ENCODE assay signal across 9 mouse cellular contexts in genomic region chr8:127184025-127184424, GRCm38 (mm10).
A peak's percentile ranks its signal among the peaks of the same experiment; 100 is the strongest.
DNase-seq lines count a peak whose midpoint lies in the region; ATAC-seq and TF ChIP-seq lines count a peak whose summit lies in the region.
"Had no signal": no experiment of that assay in that cellular context is flagged by ENCODE, and none has a peak within 500 bp of the region (broad histone marks: within the 10 kb centered on the region; RNA-seq: fewer than 3 reads in every experiment).

No protein-coding gene starts in this region.

- H3K27me3 ChIP-seq in neural tube, embryonic 15.5 days (replicated peaks) = no peaks in the 10 kb centered on the region
- H3K27me3 ChIP-seq in intestine, postnatal 0 days (replicated peaks; ENCODE audit: control insufficient read depth, insufficient read depth, low read length) = no peaks in the 10 kb centered on the region
- no peaks in the 10 kb centered on the region for H3K27me3 ChIP-seq in liver, embryonic 11.5 days (replicated peaks; ENCODE audit: control insufficient read depth, insufficient read depth, low read length)
- no peaks in the 10 kb centered on the region for H3K27me3 ChIP-seq in stomach, embryonic 16.5 days (ENCODE audit: control insufficient read depth, insufficient read depth, low read length)

- no peaks in the 10 kb centered on the region for H3K9me3 ChIP-seq in neural tube, embryonic 15.5 days (replicated peaks)
- H3K9me3 ChIP-seq in intestine, postnatal 0 days (ENCODE audit: control insufficient read depth) = no peaks in the 10 kb centered on the region
- H3K9me3 ChIP-seq in liver, embryonic 11.5 days (ENCODE audit: control insufficient read depth, low read length) = no peaks in the 10 kb centered on the region
- H3K9me3 ChIP-seq in stomach, embryonic 16.5 days (replicated peaks; ENCODE audit: control insufficient read depth, low read length) = no peaks in the 10 kb centered on the region

- ATAC-seq in neural tube, embryonic 15.5 days (ENCODE audit: low FRiP score) = no peak
- ATAC-seq in intestine, postnatal 0 days = peak; percentile 41
- peak; percentile 55 for ATAC-seq in liver, embryonic 11.5 days (replicated peaks; ENCODE audit: low FRiP score)
- peak; percentile 80 for ATAC-seq in stomach, embryonic 16.5 days (ENCODE audit: insufficient read depth, low FRiP score)

- no peak for DNase-seq in neural tube, embryonic 10.5 days (ENCODE audit: extremely low spot score, low spot score)
- no peak for DNase-seq in liver, embryonic 11.5 days (ENCODE audit: low spot score)
- no peak for DNase-seq in ovary, postnatal 10 days (ENCODE audit: low spot score)
- DNase-seq in frontal cortex, postnatal 14 days (ENCODE audit: low spot score in 2 of 2) = no peak
- no peak for DNase-seq in cerebellum, adult 11 months
- DNase-seq: cerebellum, adult 11-12 months had no signal

- H3K36me3 ChIP-seq in neural tube, embryonic 15.5 days = no peaks in the 10 kb centered on the region
- H3K36me3 ChIP-seq in intestine, postnatal 0 days (ENCODE audit: control insufficient read depth, insufficient read depth) = no peaks in the 10 kb centered on the region
- H3K36me3 ChIP-seq in liver, embryonic 11.5 days (ENCODE audit: control insufficient read depth, insufficient read depth, low read length) = no peaks in the 10 kb centered on the region
- H3K36me3 ChIP-seq in stomach, embryonic 16.5 days (ENCODE audit: control insufficient read depth, insufficient read depth, low read length) = no peaks in the 10 kb centered on the region

- H3K4me2 ChIP-seq in neural tube, embryonic 15.5 days = no peak overlapping the region
- H3K4me2 ChIP-seq in intestine, postnatal 0 days (replicated peaks; ENCODE audit: low read depth) = no peak overlapping the region
- H3K4me2 ChIP-seq in liver, embryonic 11.5 days = no peak overlapping the region
- H3K4me2 ChIP-seq in stomach, embryonic 16.5 days (ENCODE audit: low read depth, low read length) = no peak overlapping the region

- H3K4me3 ChIP-seq in neural tube, embryonic 15.5 days (replicated peaks) = no peak overlapping the region
- no peak overlapping the region for H3K4me3 ChIP-seq in intestine, postnatal 0 days (ENCODE audit: low read depth, low read length)
- H3K4me3 ChIP-seq in liver, embryonic 11.5 days (ENCODE audit: low read depth, low read length) = no peak overlapping the region
- H3K4me3 ChIP-seq in stomach, embryonic 16.5 days (replicated peaks; ENCODE audit: low read length) = no peak overlapping the region

- H3K9ac ChIP-seq in neural tube, embryonic 15.5 days (replicated peaks) = no peak overlapping the region
- H3K9ac ChIP-seq in intestine, postnatal 0 days (ENCODE audit: low read depth, low read length) = no peak overlapping the region; the same call in 1 of the 2 replicates
- no peak overlapping the region for H3K9ac ChIP-seq in liver, embryonic 11.5 days (ENCODE audit: low read depth, low read length)
- no peak overlapping the region for H3K9ac ChIP-seq in stomach, embryonic 16.5 days (ENCODE audit: low read length)

- peaks cover 27% of the 10 kb centered on the region for H3K4me1 ChIP-seq in neural tube, embryonic 15.5 days
- H3K4me1 ChIP-seq in intestine, postnatal 0 days (replicated peaks; ENCODE audit: control insufficient read depth, insufficient read depth, low read length) = no peaks in the 10 kb centered on the region
- H3K4me1 ChIP-seq in liver, embryonic 11.5 days (replicated peaks; ENCODE audit: control insufficient read depth, insufficient read depth, low read length) = peaks cover 15% of the 10 kb centered on the region
- peaks cover 27% of the 10 kb centered on the region for H3K4me1 ChIP-seq in stomach, embryonic 16.5 days (ENCODE audit: control insufficient read depth, insufficient read depth, low read length)

- WGBS in neural tube, embryonic 15.5 days = 44% methylated on average over 4 of the region's 4 CpGs
- 11% methylated on average over 4 of the region's 4 CpGs for WGBS in intestine, postnatal 0 days
- WGBS in liver, embryonic 11.5 days = 52% methylated on average over 4 of the region's 4 CpGs
- WGBS in stomach, embryonic 16.5 days = 19% methylated on average over 4 of the region's 4 CpGs

- H3K27ac ChIP-seq in neural tube, embryonic 15.5 days (replicated peaks) = 0 out of 2 replicates have a peak overlapping the region, but pooled peaks have one; percentile 28
- H3K27ac ChIP-seq in intestine, postnatal 0 days (ENCODE audit: low read depth, low read length) = no peak overlapping the region
- H3K27ac ChIP-seq in liver, embryonic 11.5 days (ENCODE audit: low read depth, low read length) = no peak overlapping the region
- H3K27ac ChIP-seq in stomach, embryonic 16.5 days (ENCODE audit: low read length) = no peak overlapping the region

- no peak for TF ChIP-seq CTCF in intestine, postnatal 0 days (IDR thresholded peaks at IDR 0.05; ENCODE audit: low read depth)
